Mouse (Mus musculus) layer of hippocampus, postnatal 25 days (tissue): ENCODE data around the gene Hdac8. TPM values are rescaled to one million over a fixed set of nuclear protein-coding genes. Genes with fewer than 3 reads are reported as not detected.

Experiments used
- DNase-seq, 2 experiments: peaks; one replicate each; pipeline ENCODE4 v3.0.0; 2022; ENCODE audit warnings: mixed read lengths in 2 of 2, low spot score in 1 of 2; ENCODE audit errors: extremely low spot score in 1 of 2
- microRNA-seq, 2 experiments: library from miRNA; unstranded; fragments of <30 nt; microRNA quantifications; one replicate each; pipeline ENCODE4 v1.2.0; 2021
- total RNA-seq, 2 experiments: library from RNA; stranded (reverse); gene quantifications; 2 replicates each; pipeline ENCODE4 v1.2.3; 2021

Hdac8 gene
- total RNA-seq, 2 experiments from 2014 or later: 17.1 to 18.4 TPM

DNA sequence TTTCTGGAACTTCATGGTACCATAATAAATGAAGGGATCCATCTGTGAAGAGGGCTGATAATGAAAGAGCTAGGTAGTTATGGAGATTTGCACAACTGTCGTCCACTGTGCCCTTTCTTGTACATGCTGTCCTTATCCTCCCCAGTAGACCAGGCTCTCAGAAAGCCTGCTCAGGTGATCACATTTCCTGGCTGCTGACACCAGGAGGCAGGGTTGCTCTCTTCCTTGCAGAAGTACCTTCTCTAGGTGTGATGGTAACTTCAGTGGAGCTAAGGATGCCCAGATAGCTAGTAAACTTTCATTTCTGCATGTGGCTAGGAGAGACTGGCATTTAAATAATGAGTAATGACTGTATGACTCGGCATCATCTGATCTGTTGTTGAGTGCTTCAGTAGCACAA lies 260.8 kb downstream of the Hdac8 start:
- DNase-seq: no peak

Small RNA genes within 50 kb of the gene (microRNA-seq; reads per million reads assigned to microRNA genes)
- 0 reads per million in 2 experiments for gene Gm26318

Other genes starting within 250 kb of the Hdac8 start
- gene Phka1, start 138.9 kb upstream of the Hdac8 start, total RNA-seq: 10 to 100 TPM; 23.9 to 24.3 TPM
- not detected for gene Gm3880, start 181.6 kb upstream of the Hdac8 start, total RNA-seq
- gene Gm9112, start 202.3 kb upstream of the Hdac8 start, total RNA-seq: not detected
- gene Dmrtc1b, start 202.5 kb upstream of the Hdac8 start, total RNA-seq: not detected